ENCODE assay signal across 9 mouse cellular contexts in genomic region chr5:3300801-3301457, GRCm38 (mm10). TPM values are rescaled to one million over a fixed set of nuclear protein-coding genes. Genes with fewer than 3 reads are reported as not detected.
DNase-seq lines count a peak whose midpoint lies in the region.
"Had no signal": no experiment of that assay in that cellular context is flagged by ENCODE, and none has a peak within 500 bp of the region (broad histone marks: within the 10 kb centered on the region; RNA-seq: fewer than 3 reads in every experiment).

No protein-coding gene starts in this region.

- no peak overlapping the region for H3K4me3 ChIP-seq in macrophage (ENCODE audit: inconsistent target)

- H3K79me2 ChIP-seq in macrophage (ENCODE audit: inconsistent target) = no peaks in the 10 kb centered on the region

- peak overlapping the region; percentile 96 for H3K27ac ChIP-seq in macrophage

- DNase-seq in urinary bladder, postnatal 25 days (ENCODE audit: low spot score) = peak; percentile 29
- DNase-seq in urinary bladder, postnatal 10 days (ENCODE audit: low spot score) = no peak
- DNase-seq in c-Kit-positive CD71-negative TER-119-negative erythroid progenitor cells, embryonic 14.5 days (ENCODE audit: low read depth) = peak; percentile 61
- no peak for DNase-seq in cerebellum, postnatal 14 days
- DNase-seq in kidney, postnatal 4 days = no peak
- no peak for DNase-seq in cerebellum, postnatal 36 days
- DNase-seq in layer of hippocampus, postnatal 25 days (ENCODE audit: extremely low spot score in 1 of 2, low spot score in 1 of 2) = no peak
- DNase-seq: gastrocnemius, postnatal 36 days had no signal

- no peaks in the 10 kb centered on the region for H3K36me3 ChIP-seq in macrophage (ENCODE audit: inconsistent target)

- WGBS in macrophage (ENCODE audit: missing documents) = 15% methylated on average over 12 of the region's 12 CpGs

RNA-seq across cellular contexts. Expression of gene Cdk6, which starts 40.4 kb away (rescaled TPM):
- 1,000 to 10,000 TPM in 1 of 26 experiments, 100 to 1,000 TPM in 24, 10 to 100 TPM in 1; 90.3 to 1,159 (median 221) TPM for total RNA-seq in macrophage (2018; cell fraction: chromatin; rRNA removed)
- total RNA-seq in macrophage (2018; cell fraction: cytosol; rRNA removed) = 100 to 1,000 TPM in 1 of 26 experiments, 10 to 100 TPM in 25; 36.6 to 113 (median 61.9) TPM
- 100 to 1,000 TPM in 24 of 26 experiments, 10 to 100 TPM in 2; 91.9 to 814 (median 168) TPM for total RNA-seq in macrophage (2018; cell fraction: nucleus; rRNA removed)
- 15.0 to 53.3 TPM (median 24.2 TPM) in 3 replicates for polyA plus RNA-seq in macrophage (2018)
- total RNA-seq in layer of hippocampus, postnatal 25 days (2021) = 1 to 10 TPM; 2.8 to 5.1 TPM

Comparison
In these comparisons a context has a peak if more than half of its experiments do, and no peak if none do; other contexts are left out.
1. DNase-seq: peak in urinary bladder, postnatal 25 days (single experiment) and c-Kit-positive CD71-negative TER-119-negative erythroid progenitor cells, embryonic 14.5 days (single experiment); none in urinary bladder, postnatal 10 days (single experiment), cerebellum, postnatal 14 days (0 of 2), kidney, postnatal 4 days (0 of 2), cerebellum, postnatal 36 days (0 of 2) and layer of hippocampus, postnatal 25 days (0 of 2).